Mouse (Mus musculus) layer of hippocampus, postnatal 14 days (tissue): ENCODE results near the gene Gm10271. TPM values are rescaled to one million over a fixed set of nuclear protein-coding genes. Genes with fewer than 3 reads are reported as not detected.
A peak's percentile ranks its signal among the peaks of the same experiment; 100 is the strongest.

ENCODE experiments used
- DNase-seq, 2 experiments: peaks; one replicate each; pipeline ENCODE4 v3.0.0; 2021 to 2022; ENCODE audit warnings: low spot score in 2 of 2, mixed read lengths in 1 of 2
- long read RNA-seq, 2 experiments: library from polyadenylated mRNA; stranded (forward); transcript quantifications; one replicate each; pipeline ENCODE4 v2.0.0; 2021
- total RNA-seq, 2 experiments: library from RNA; stranded (reverse); gene quantifications; 2 replicates each; pipeline ENCODE4 v1.2.3; 2021

The Gm10271 gene
- not detected for total RNA-seq
- long read RNA-seq, experiment 1, result 0 reads
- long read RNA-seq, experiment 2, result 0 reads

GRCm38 (mm10) chr10:116972509-116972908 is at the start of gene Gm10271:
TSS of gene Gm10271 (minus strand) at chr10:116972609.
- DNase-seq, result no peak

GRCm38 (mm10) chr10:117021020-117021754 is 48.8 kb upstream of the Gm10271 start:
- DNase-seq, result no peak

- no peak for DNase-seq
Observed at GRCm38 (mm10) chr10:117018281-117018840, 46.0 kb upstream of the Gm10271 start.

- DNase-seq, result no peak
Observed at GRCm38 (mm10) chr10:117014565-117014964, 42.2 kb upstream of the Gm10271 start.

- DNase-seq, result peak; percentile 22 to 31
Observed at GRCm38 (mm10) chr10:117013689-117014390, 41.4 kb upstream of the Gm10271 start.

- no peak for DNase-seq
Observed at GRCm38 (mm10) chr10:117011047-117011446, 38.6 kb upstream of the Gm10271 start.

GRCm38 (mm10) chr10:117009691-117010090 is 37.3 kb upstream of the Gm10271 start:
- no peak for DNase-seq

GRCm38 (mm10) chr10:117005707-117006464 is 33.5 kb upstream of the Gm10271 start:
- DNase-seq, result no peak

- no peak for DNase-seq
Observed at GRCm38 (mm10) chr10:117004695-117005094, 32.3 kb upstream of the Gm10271 start.

- no peak for DNase-seq
Observed at GRCm38 (mm10) chr10:117000975-117001374, 28.6 kb upstream of the Gm10271 start.

GRCm38 (mm10) chr10:116998716-116999455 is 26.5 kb upstream of the Gm10271 start:
- no peak for DNase-seq

GRCm38 (mm10) chr10:116996236-116996600 is 23.8 kb upstream of the Gm10271 start:
- DNase-seq, result no peak

- no peak for DNase-seq
Observed at GRCm38 (mm10) chr10:116995584-116996235, 23.3 kb upstream of the Gm10271 start.

- no peak for DNase-seq
Observed at GRCm38 (mm10) chr10:116995162-116995561, 22.8 kb upstream of the Gm10271 start.

- DNase-seq, result no peak
Observed at GRCm38 (mm10) chr10:116993971-116994370, 21.6 kb upstream of the Gm10271 start.

- DNase-seq, result peak in 1 of 2 experiments; percentile 14
Observed at GRCm38 (mm10) chr10:116986264-116987082, 14.1 kb upstream of the Gm10271 start, which contains the start of gene Best3. TSS of gene Best3 (plus strand) at chr10:116986314.

GRCm38 (mm10) chr10:116984836-116985235 is 12.4 kb upstream of the Gm10271 start:
- no peak for DNase-seq

- no peak for DNase-seq
Observed at GRCm38 (mm10) chr10:116982526-116982925, 10.1 kb upstream of the Gm10271 start.

- no peak for DNase-seq
Observed at GRCm38 (mm10) chr10:116980888-116981287, 8.5 kb upstream of the Gm10271 start.
